Mouse (Mus musculus) embryonic fibroblast, embryonic 13.5 days (primary cell): Measurements from ENCODE around the gene Tmem28.

Experiments
- CTCF ChIP-seq: IDR thresholded peaks from 2 replicates; pipeline ENCODE4 v1.5.1; 2011; ENCODE audit warnings: mild to moderate bottlenecking, control low read depth, low read length, moderate library complexity, borderline replicate concordance; ENCODE audit not compliant: insufficient read depth
- POLR2A ChIP-seq: IDR thresholded peaks from 2 replicates; pipeline ENCODE4 v1.6.1; 2011; ENCODE audit warnings: low read depth, mild to moderate bottlenecking, control low read depth, low read length, moderate library complexity

DNA sequence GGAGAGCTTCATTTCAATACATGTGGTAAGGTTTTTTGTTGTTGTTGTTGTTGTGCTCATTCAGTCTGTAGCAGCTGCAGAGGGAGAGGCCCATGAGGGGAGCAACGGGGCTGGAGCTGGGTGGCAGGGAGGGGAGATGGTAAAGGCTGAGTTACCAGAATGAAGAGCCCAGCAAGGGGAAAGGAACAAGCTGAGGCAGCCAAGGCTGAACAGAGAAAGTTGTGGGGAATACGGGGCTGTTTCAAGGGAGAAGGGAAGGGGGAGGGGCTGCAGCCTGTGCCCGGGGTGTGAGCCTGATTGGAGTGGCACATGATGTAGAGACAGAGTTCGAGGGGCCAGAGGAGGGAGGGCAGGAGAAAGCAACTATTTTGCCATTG lies 53.1 kb downstream of the Tmem28 start:
- no peak for TF ChIP-seq CTCF
- no peak for TF ChIP-seq POLR2A
